Mouse (Mus musculus) G1E-ER4 (cell line): ENCODE data around the gene Efnb2. TPM values are rescaled to one million over a fixed set of nuclear protein-coding genes. Genes with fewer than 3 reads are reported as not detected.

Source experiments
- GATA1 ChIP-seq: IDR thresholded peaks from one replicate; pipeline ENCODE4 v1.8.0; 2012; ENCODE audit warnings: low read length, inconsistent platforms
- polyA plus RNA-seq: library from polyadenylated mRNA; stranded (reverse); fragments of >175 nt; gene quantifications from 2 replicates; pipeline ENCODE4 v1.2.3, GENCODE M21; 2012

Efnb2 gene
- polyA plus RNA-seq, 1 experiment, result 0.37 TPM

GRCm38 (mm10) chr8:8659503-8660306 lies 1.3 kb downstream of the Efnb2 start:
- no peak for TF ChIP-seq GATA1

DNA sequence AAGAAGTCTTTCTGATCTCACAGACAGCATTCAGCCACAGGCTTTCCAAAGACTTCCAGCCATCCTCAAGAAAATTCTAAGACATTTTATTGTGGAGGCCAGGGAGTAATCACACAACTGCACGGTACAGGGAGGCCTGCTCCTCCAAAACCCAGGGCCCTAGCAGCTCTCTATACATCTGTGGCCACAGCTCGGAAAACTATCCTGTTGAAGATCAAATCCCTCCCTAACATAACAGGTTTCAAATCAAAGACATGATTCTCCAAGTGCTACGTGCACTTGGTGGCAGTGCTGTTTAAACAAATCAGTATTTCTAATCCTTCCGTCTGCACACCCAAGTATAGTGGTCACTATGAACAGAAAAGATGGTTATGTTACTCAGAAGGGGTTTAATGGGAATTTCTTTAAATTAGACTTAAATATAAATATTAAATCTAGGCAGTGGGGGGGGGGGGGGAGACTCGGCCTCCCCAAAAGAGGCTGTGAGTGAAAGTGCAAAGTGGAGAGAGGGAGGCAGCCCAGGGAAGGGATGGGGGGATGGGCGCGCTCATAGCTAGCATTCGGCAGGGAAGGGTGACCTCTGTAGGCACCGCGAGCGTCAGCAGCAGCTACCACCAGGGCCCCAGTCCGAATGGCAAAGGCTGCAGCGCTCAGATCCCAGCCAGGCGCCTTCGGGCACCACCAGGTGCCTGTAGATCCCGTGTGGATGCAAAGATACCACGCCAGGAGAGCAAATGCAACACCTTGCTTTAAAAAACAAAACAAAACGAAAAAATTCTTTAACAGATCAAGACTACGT lies 2.4 kb downstream of the Efnb2 start:
- TF ChIP-seq GATA1, result no peak

GRCm38 (mm10) chr8:8657692-8658355 lies 3.2 kb downstream of the Efnb2 start:
- no peak for TF ChIP-seq GATA1

- TF ChIP-seq GATA1, result no peak
These were observed 4.2 kb downstream of the Efnb2 start for GRCm38 (mm10) chr8:8656578-8657441.

DNA sequence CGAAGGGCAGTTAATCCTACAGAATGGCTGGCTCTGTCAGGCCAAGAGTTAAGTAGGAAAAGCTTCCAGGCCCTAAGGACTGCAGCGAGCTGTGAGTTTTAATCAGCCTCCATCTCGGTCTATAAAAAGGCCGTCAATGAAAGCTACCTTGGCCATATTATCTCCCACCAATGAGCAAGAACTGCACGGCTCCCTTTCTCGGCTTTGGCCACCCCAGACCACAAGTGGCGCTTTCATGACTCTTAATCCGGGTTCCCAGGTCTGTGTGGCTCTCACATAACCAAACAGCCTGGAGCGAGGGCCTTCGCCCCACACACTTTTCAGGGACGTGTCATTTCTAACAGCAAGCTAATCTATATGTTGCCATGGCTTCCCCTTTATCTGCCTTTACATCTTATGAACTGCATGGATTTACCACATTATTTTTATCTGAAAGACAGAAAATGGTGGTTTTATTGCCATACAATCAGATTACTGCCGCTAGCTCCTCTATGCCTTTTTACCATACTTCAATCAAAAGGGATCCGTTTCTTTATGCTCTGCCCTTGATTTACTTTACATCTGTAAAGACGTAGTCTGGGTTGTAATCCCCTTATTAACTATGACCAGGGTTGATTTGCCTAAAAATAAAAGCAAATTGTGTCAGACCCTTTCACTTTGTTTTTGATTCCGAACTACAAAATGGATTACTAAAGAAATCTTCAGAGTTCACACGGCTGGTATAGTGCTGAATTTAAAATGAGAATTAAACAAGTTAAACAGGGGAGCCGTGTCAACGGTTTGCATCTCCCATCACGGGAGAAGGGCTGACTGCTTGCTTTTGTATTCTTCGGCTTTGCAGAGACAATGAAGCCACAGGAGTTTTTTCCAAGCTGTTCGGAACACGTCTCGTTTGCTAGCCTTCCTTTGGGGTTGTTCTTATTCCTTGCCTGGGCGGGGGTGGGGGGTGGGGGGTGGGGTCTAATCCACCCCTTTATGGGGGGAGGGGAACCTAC lies 5.4 kb downstream of the Efnb2 start:
- TF ChIP-seq GATA1, result no peak

DNA sequence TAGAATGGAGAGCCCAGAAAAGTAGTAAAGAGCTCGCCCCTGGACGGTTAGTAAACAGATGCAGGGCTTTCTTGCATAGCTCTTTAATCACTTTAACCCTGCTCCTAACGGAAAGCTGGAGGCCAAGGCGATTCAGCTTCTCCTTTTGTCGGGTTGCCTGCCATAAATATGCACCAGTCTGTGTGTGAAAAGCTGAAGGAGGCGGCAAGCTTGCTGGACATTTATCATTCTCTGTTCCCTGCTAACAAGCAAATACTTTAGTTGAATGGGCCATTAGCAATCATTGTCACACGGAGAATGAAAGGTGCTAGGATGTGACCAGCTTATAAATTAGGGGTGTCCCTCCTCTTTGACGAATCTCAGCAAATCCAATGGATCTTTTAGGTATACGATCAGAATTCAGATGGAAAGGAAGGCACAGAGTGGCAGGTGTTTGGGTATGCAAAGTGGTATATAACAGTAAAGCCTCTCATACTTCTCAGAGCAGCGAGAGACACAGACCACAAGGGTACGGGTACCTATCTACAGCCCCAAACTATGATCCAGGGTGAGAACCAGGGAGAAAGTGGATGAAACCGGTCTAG lies 7.0 kb downstream of the Efnb2 start:
- TF ChIP-seq GATA1, result no peak

- TF ChIP-seq GATA1, result no peak
These were observed 7.7 kb downstream of the Efnb2 start for GRCm38 (mm10) chr8:8653343-8653742.

DNA sequence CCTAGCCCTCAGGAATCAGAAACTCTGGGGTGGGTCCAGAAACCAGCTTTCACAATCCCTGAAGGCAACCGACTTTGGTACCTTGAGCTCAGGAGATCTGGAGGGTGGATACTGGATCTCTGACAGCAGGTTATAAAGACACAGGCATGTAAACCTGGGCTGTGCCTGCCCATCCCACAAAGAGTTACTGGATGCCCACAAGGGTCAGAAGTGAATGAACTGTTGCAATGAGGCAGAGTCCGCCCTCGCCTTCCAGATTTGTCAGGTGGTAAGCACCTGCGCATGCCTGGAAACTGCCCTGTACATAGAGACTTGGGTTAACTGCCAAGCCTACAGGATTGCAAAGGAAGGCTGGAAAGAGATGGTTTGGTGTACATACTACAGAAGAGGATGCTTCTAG lies 8.7 kb downstream of the Efnb2 start:
- TF ChIP-seq GATA1, result no peak

GRCm38 (mm10) chr8:8649944-8650343 lies 11.1 kb downstream of the Efnb2 start:
- TF ChIP-seq GATA1, result no peak

DNA sequence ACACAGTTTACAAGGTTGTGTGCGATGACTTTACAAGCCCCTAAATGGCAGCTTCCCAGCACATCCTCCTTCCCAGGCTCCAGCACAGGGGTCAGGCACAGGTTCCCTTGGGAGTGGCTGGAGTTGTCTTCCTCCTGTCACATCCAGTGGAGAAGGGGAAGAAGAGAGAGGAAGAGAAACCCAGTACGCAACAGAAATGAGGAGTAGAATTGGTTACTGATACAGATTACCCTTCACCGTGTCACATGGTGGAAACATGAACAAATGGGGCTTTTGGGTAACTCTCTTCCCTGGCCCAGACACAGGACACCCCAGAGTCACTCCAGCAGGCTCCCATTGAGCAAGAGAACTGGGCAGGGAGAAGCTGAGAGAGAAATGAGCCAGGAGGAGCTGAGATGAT lies 11.5 kb downstream of the Efnb2 start:
- no peak for TF ChIP-seq GATA1

- TF ChIP-seq GATA1, result no peak
These were observed 12.4 kb downstream of the Efnb2 start for GRCm38 (mm10) chr8:8648686-8649085.

- no peak for TF ChIP-seq GATA1
These were observed 13.2 kb downstream of the Efnb2 start for GRCm38 (mm10) chr8:8647824-8648223.

- TF ChIP-seq GATA1, result no peak
These were observed 13.7 kb downstream of the Efnb2 start for GRCm38 (mm10) chr8:8647319-8647718.

GRCm38 (mm10) chr8:8644160-8644915 lies 16.7 kb downstream of the Efnb2 start:
- no peak for TF ChIP-seq GATA1
